Mouse (Mus musculus): Measurements from ENCODE around the gene Sar1b. TPM values are rescaled to one million over a fixed set of nuclear protein-coding genes. Genes with fewer than 3 reads are reported as not detected.

Gene Sar1b
- polyA plus RNA-seq, 1 experiment from 2014 or later: 146 TPM

DNA sequence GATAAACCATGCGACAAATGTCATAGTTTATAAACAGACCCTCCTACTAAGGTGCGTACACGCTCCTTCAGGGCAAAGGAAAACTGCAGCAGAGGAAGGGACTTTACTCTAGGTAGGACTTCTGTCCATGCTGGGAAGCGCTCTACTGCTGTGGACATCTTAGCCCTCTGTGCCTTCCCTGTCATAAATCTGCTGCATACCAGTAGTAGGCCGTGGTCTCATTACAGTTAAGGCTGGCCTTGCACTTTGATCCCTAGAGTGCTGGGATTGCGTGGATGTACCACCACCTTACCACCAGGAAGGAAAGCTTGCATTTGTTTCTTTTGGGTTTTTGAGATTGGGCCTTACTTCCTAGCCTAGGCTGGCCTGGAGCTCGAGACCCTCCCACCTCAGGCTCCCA is 27.2 kb downstream of the Sar1b start:
- no peak for ATAC-seq (ENCODE audit: low FRiP score)
- H3K9me3 ChIP-seq (ENCODE audit: control insufficient read depth, low read length): no peaks in the 10 kb centered on the region
- DNase-seq (ENCODE audit: low spot score): no peak
- no peak overlapping the region for H3K27ac ChIP-seq (ENCODE audit: low read depth, low read length)
- no peaks in the 10 kb centered on the region for H3K27me3 ChIP-seq (ENCODE audit: control insufficient read depth, insufficient read depth, low read length)
- peaks cover 12% of the 10 kb centered on the region; the same call in 1 of the 2 replicates for H3K36me3 ChIP-seq (ENCODE audit: control insufficient read depth, insufficient read depth, low read length)
- no peak overlapping the region for H3K9ac ChIP-seq (ENCODE audit: low read depth, low read length)
- no peak overlapping the region for H3K4me2 ChIP-seq (replicated peaks; ENCODE audit: low read depth, low read length)
- 92% methylated on average over 7 of the region's 7 CpGs for WGBS
- H3K4me3 ChIP-seq (ENCODE audit: low read depth, low read length): no peak overlapping the region
- no peaks in the 10 kb centered on the region for H3K4me1 ChIP-seq (replicated peaks; ENCODE audit: control insufficient read depth, insufficient read depth, low read length)

DNA sequence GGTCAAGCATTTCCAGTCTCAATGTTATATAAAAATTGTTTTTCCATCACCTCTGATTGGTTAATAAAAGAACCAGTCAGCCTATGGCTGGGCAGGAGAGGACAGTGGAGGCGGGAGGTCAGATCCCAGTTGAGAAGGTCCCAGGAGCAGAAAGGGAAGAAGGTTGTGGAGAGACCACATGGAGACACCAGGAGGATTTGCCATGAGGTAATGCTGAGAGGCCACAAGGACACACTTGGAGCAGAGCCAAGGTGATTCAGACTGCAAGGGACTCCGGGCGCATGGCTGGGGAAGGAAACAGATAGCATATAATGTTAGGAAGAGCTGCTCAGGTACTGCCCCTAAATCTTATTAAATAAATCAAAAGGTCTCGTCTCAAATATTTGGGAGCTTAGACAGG is 32.8 kb downstream of the Sar1b start:
- no peak overlapping the region for H3K9ac ChIP-seq (ENCODE audit: low read depth, low read length)
- ATAC-seq (ENCODE audit: low FRiP score) (no peak), DNase-seq (ENCODE audit: low spot score) (no peak)
- no peak overlapping the region for H3K4me3 ChIP-seq (ENCODE audit: low read depth, low read length)
- no peaks in the 10 kb centered on the region for H3K4me1 ChIP-seq (replicated peaks; ENCODE audit: control insufficient read depth, insufficient read depth, low read length)
- H3K27me3 ChIP-seq (ENCODE audit: control insufficient read depth, insufficient read depth, low read length): no peaks in the 10 kb centered on the region
- H3K36me3 ChIP-seq (ENCODE audit: control insufficient read depth, insufficient read depth, low read length): peaks cover 5% of the 10 kb centered on the region; the same call in 1 of the 2 replicates
- no peak overlapping the region for H3K27ac ChIP-seq (ENCODE audit: low read depth, low read length)
- no peak overlapping the region for H3K4me2 ChIP-seq (replicated peaks; ENCODE audit: low read depth, low read length)
- H3K9me3 ChIP-seq (ENCODE audit: control insufficient read depth, low read length): no peaks in the 10 kb centered on the region
- 84% methylated on average over 4 of the region's 4 CpGs for WGBS

DNA sequence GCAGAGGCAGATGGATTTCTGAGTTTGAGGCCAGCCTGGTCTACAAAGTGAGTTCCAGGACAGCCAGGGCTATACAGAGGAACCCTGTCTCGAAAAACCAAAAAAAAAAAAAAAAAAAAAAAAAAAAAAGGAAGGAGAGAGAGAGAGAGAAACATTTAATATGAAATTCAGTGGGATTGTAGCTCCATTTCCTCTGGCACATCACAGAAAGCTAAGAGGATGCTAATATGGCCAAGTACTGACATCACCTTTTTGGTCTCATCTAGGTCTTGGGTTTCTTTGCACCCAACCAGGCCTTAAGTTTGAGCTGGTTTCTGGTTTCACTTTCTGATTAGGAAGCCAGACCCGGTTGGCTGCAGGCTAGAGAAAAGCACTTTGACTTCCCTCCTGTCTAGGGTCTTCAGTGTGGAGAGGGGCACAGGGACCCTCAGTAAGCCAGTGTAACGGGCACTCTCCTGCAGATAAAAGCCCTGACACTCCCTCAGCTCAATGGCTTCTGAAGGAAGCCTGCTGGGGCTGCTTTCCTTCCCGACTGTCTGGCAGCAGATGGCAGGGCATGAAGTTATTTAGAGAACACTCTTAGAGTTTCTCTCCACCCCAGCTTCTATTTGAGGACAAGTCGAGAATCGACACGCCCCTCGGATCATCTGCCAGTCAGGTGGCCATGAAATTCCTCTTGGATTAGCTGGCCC is 37.3 kb downstream of the Sar1b start:
- H3K4me3 ChIP-seq (ENCODE audit: low read depth, low read length): no peak overlapping the region
- DNase-seq (ENCODE audit: low spot score): no peak
- H3K4me1 ChIP-seq (replicated peaks; ENCODE audit: control insufficient read depth, insufficient read depth, low read length): no peaks in the 10 kb centered on the region
- no peaks in the 10 kb centered on the region for H3K36me3 ChIP-seq (ENCODE audit: control insufficient read depth, insufficient read depth, low read length)
- H3K9me3 ChIP-seq (ENCODE audit: control insufficient read depth, low read length): no peaks in the 10 kb centered on the region
- no peaks in the 10 kb centered on the region for H3K27me3 ChIP-seq (ENCODE audit: control insufficient read depth, insufficient read depth, low read length)
- 36% methylated on average over 7 of the region's 8 CpGs for WGBS
- ATAC-seq (ENCODE audit: low FRiP score): no peak
- no peak overlapping the region for H3K27ac ChIP-seq (ENCODE audit: low read depth, low read length)
- no peak overlapping the region for H3K9ac ChIP-seq (ENCODE audit: low read depth, low read length)
- no peak overlapping the region for H3K4me2 ChIP-seq (replicated peaks; ENCODE audit: low read depth, low read length)

DNA sequence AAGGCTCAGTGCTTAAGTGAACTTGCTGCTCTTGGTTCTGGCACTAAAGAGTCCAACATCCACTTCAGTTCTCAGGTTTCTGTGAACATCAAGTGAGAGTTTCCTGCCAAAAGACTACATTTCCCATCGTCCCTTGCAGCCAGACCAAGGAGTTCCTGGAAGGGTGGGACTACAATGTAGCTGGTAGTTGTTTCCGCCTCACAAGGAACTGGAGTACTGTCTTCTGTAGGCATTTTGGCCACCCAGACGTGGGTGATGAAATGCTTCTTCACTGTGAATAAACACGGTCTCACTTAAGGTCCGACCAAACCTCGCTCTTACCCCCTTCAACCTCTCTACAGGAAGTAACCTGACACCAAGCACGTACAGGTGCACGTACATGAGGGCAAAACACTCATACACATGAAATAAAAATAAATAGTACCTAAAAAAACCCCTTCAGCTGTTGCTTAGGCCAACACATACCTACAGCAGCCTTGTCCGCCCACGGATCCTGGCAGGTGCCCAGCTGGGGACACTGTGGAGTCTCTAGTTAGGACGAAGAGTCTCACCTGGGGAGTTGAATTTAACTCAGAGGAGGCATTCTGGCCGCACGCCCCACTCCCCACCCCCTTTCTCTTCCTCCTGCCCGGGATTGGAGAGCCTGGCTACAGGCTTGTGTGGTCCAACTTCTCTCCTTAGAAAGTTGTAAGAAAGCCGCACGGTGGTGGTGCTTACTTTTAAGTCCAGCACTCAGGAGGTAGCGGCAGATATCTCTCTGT is 41.9 kb downstream of the Sar1b start:
- no peaks in the 10 kb centered on the region for H3K27me3 ChIP-seq (ENCODE audit: control insufficient read depth, insufficient read depth, low read length)
- no peak overlapping the region for H3K27ac ChIP-seq (ENCODE audit: low read depth, low read length)
- peak overlapping the region; percentile 63 for H3K4me2 ChIP-seq (replicated peaks; ENCODE audit: low read depth, low read length)
- H3K4me1 ChIP-seq (replicated peaks; ENCODE audit: control insufficient read depth, insufficient read depth, low read length): no peaks in the 10 kb centered on the region
- ATAC-seq (ENCODE audit: low FRiP score) (peak; percentile 69), DNase-seq (ENCODE audit: low spot score) (peak; percentile 79)
- H3K36me3 ChIP-seq (ENCODE audit: control insufficient read depth, insufficient read depth, low read length): no peaks in the 10 kb centered on the region
- 20% methylated on average over 17 of the region's 17 CpGs for WGBS
- H3K4me3 ChIP-seq (ENCODE audit: low read depth, low read length): peak overlapping the region; percentile 43
- H3K9ac ChIP-seq (ENCODE audit: low read depth, low read length): peak overlapping the region; percentile 58
- no peaks in the 10 kb centered on the region for H3K9me3 ChIP-seq (ENCODE audit: control insufficient read depth, low read length)

DNA sequence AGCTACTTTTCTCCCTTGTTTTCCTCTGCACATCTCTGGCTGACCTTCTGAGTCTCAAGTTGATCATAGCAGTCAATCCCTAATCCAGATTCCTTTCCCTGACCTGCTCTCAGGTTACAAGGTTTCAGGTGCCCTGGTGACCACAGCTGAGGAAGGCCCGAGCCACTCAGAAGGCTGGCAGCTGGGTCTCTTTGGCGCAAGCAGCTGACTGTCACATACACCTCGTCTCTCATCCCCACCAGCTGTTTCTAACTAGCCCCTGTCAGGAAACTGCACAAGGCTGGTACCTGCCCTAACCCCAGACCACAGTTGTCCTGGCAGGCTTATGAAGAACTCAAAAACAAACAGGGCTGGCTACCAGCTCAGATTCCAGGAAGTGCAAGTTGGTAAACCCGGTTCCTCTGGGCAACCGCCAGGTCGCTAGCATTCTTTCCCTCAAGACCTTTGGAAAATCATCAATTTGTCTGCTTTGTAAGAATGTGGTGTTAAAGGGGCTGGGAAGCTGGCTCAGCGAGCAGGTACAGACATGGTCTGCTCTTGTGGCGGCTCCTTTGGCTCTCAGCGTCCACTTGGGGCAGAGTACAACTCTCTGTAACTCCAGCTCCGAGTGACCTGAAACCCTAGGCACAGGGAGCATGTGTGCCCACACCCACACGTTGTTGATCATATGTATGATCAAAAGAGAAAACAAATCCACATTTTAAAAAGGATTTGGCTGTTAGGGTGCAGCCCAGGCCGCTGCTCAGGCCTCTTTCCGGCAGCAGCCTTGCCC is 43.8 kb downstream of the Sar1b start:
- WGBS: 54% methylated on average over 13 of the region's 13 CpGs
- ATAC-seq (ENCODE audit: low FRiP score) (no peak), DNase-seq (ENCODE audit: low spot score) (no peak)
- H3K36me3 ChIP-seq (ENCODE audit: control insufficient read depth, insufficient read depth, low read length): no peaks in the 10 kb centered on the region
- no peak overlapping the region for H3K4me3 ChIP-seq (ENCODE audit: low read depth, low read length)
- no peaks in the 10 kb centered on the region for H3K9me3 ChIP-seq (ENCODE audit: control insufficient read depth, low read length)
- no peak overlapping the region for H3K27ac ChIP-seq (ENCODE audit: low read depth, low read length)
- no peak overlapping the region for H3K4me2 ChIP-seq (replicated peaks; ENCODE audit: low read depth, low read length)
- no peaks in the 10 kb centered on the region for H3K27me3 ChIP-seq (ENCODE audit: control insufficient read depth, insufficient read depth, low read length)
- no peaks in the 10 kb centered on the region for H3K4me1 ChIP-seq (replicated peaks; ENCODE audit: control insufficient read depth, insufficient read depth, low read length)
- no peak overlapping the region for H3K9ac ChIP-seq (ENCODE audit: low read depth, low read length)

DNA sequence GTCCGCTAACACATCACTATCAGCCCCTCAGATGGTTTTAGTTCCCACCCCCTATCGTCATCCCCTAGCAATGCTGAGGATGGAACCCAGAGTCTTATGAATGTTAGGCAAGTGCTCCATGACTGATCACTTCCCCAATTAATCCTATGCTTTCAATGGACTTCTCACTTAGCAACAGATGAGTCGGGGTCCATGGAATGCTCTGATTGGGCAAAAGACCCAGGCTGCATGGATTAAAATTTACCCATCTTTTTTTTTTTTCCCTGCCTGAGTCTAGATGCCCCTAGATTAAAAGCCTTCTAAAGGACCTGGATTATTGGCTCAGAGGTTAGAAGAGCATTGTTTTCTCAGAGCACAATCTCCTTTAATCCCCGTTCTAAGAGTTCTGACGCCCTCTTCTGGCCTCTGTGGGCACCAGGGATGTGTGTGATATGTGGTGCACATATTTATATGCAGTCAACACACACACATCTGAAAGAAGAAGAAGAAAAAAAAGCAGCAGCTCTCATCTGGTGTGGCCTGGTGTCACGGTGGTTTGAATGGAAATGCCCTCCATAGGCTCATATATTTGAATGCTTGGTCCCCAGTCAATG is 46.2 kb downstream of the Sar1b start:
- ATAC-seq (ENCODE audit: low FRiP score) (no peak), DNase-seq (ENCODE audit: low spot score) (peak; percentile 55)
- no peaks in the 10 kb centered on the region for H3K4me1 ChIP-seq (replicated peaks; ENCODE audit: control insufficient read depth, insufficient read depth, low read length)
- H3K27ac ChIP-seq (ENCODE audit: low read depth, low read length): no peak overlapping the region
- H3K9me3 ChIP-seq (ENCODE audit: control insufficient read depth, low read length): no peaks in the 10 kb centered on the region
- H3K36me3 ChIP-seq (ENCODE audit: control insufficient read depth, insufficient read depth, low read length): no peaks in the 10 kb centered on the region
- no peak overlapping the region for H3K4me3 ChIP-seq (ENCODE audit: low read depth, low read length)
- H3K9ac ChIP-seq (ENCODE audit: low read depth, low read length): no peak overlapping the region
- 69% methylated on average over 6 of the region's 6 CpGs for WGBS
- no peaks in the 10 kb centered on the region for H3K27me3 ChIP-seq (ENCODE audit: control insufficient read depth, insufficient read depth, low read length)
- H3K4me2 ChIP-seq (replicated peaks; ENCODE audit: low read depth, low read length): no peak overlapping the region

DNA sequence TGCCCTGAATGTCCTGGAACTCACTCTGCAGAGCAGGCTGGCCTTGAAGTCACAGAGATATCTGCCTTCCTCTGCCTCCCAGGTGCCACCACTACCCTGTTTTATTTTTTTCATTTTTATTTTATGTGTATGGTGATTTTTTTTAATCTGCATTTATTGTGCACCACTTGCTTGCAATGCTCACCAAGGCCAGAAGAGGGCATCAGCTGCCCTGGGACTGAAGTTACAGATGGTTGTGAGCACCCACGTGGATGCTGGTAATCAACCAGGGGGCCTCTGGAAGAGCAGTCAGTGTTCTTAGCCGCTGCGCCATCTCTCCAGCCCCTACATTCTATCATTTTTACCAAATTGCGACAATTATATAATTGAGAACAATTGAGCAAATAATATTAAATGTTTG is 47.7 kb downstream of the Sar1b start:
- no peaks in the 10 kb centered on the region for H3K27me3 ChIP-seq (ENCODE audit: control insufficient read depth, insufficient read depth, low read length)
- no peaks in the 10 kb centered on the region for H3K4me1 ChIP-seq (replicated peaks; ENCODE audit: control insufficient read depth, insufficient read depth, low read length)
- ATAC-seq (ENCODE audit: low FRiP score) (no peak), DNase-seq (ENCODE audit: low spot score) (no peak)
- H3K4me2 ChIP-seq (replicated peaks; ENCODE audit: low read depth, low read length): no peak overlapping the region
- no peak overlapping the region for H3K4me3 ChIP-seq (ENCODE audit: low read depth, low read length)
- H3K9me3 ChIP-seq (ENCODE audit: control insufficient read depth, low read length): no peaks in the 10 kb centered on the region
- H3K27ac ChIP-seq (ENCODE audit: low read depth, low read length): no peak overlapping the region
- WGBS: 82% methylated on average over 4 of the region's 4 CpGs
- no peak overlapping the region for H3K9ac ChIP-seq (ENCODE audit: low read depth, low read length)
- H3K36me3 ChIP-seq (ENCODE audit: control insufficient read depth, insufficient read depth, low read length): no peaks in the 10 kb centered on the region

DNA sequence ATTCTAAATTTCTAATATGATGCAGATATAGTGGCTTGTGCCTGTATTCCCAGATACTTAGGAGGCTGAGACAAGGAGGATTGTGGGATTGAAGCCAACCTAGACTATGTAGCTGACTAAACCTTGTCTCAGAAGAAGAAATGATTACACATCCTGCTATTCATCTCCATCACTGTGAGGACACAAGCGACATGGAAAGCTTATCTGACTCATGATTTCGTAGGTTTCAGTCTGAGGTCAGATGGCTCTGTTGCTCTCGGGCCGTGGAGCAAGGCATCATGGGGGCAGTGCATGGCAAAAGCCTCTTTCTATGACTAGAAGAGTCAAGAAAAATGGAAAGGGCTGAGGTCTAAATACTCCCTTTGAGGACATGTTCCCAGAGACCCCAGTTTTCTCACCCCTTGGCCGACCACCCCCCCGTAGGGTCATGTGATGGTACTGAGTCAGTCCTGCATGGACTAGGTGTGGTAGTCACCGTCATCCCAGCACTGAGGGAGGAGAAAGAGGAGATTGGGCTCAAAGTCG is 48.6 kb downstream of the Sar1b start:
- H3K4me1 ChIP-seq (replicated peaks; ENCODE audit: control insufficient read depth, insufficient read depth, low read length): no peaks in the 10 kb centered on the region
- no peak for ATAC-seq (ENCODE audit: low FRiP score)
- H3K27ac ChIP-seq (ENCODE audit: low read depth, low read length): no peak overlapping the region
- no peak overlapping the region for H3K9ac ChIP-seq (ENCODE audit: low read depth, low read length)
- no peaks in the 10 kb centered on the region for H3K9me3 ChIP-seq (ENCODE audit: control insufficient read depth, low read length)
- H3K27me3 ChIP-seq (ENCODE audit: control insufficient read depth, insufficient read depth, low read length): no peaks in the 10 kb centered on the region
- H3K4me3 ChIP-seq (ENCODE audit: low read depth, low read length): no peak overlapping the region
- no peak overlapping the region for H3K4me2 ChIP-seq (replicated peaks; ENCODE audit: low read depth, low read length)
- H3K36me3 ChIP-seq (ENCODE audit: control insufficient read depth, insufficient read depth, low read length): no peaks in the 10 kb centered on the region
- no peak for DNase-seq (ENCODE audit: low spot score)
- WGBS: 89% methylated on average over 8 of the region's 8 CpGs

All from hindbrain, embryonic 11.5 days (tissue).